Mouse (Mus musculus): ENCODE data around the gene Adad1.
A peak's percentile ranks its signal among the peaks of the same experiment; 100 is the strongest.

The Adad1 gene

DNA sequence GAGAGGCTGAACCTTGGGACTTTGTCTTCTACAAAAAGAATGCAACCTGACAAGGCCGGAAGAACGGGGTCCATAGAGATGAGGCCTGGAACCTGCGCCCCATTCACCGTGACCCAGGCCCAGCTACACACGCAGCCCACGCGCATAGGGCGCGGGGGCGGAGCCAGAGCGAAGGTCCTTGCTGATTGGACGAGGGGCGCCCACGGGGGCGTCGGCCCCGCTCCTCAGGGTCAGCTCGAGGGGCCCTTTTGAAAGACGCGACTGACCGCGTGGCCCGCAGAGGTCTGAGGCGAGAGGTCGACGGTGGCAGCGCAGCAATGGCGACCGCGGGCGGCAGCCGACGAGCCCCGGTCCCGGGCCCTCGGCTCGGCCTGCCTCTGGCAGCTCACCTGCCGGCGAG, at the start of gene Adad1:
Gene Adad1 (plus strand): TSS at position 122 of the 400 bp plus-strand sequence.
- DNase-seq (ENCODE audit: low read depth in 2 of 2, low spot score in 2 of 2): no peak

- DNase-seq (ENCODE audit: low read depth in 2 of 2, low spot score in 2 of 2): no peak
Measured at GRCm38 (mm10) chr3:37037979-37038378, 25.3 kb upstream of the Adad1 start.

GRCm38 (mm10) chr3:37039811-37040210, 23.5 kb upstream of the Adad1 start:
- DNase-seq (ENCODE audit: low read depth in 2 of 2, low spot score in 2 of 2): no peak

- no peak for DNase-seq (ENCODE audit: low read depth in 2 of 2, low spot score in 2 of 2)
Measured at GRCm38 (mm10) chr3:37051491-37051890, 11.8 kb upstream of the Adad1 start.

- DNase-seq (ENCODE audit: low read depth in 2 of 2, low spot score in 2 of 2): no peak
Measured at GRCm38 (mm10) chr3:37073211-37073610, 9.9 kb downstream of the Adad1 start.

- no peak for DNase-seq (ENCODE audit: low read depth in 2 of 2, low spot score in 2 of 2)
Measured at GRCm38 (mm10) chr3:37084860-37085259, 21.5 kb downstream of the Adad1 start.

- no peak for DNase-seq (ENCODE audit: low read depth in 2 of 2, low spot score in 2 of 2)
Measured at GRCm38 (mm10) chr3:37090721-37091120, 27.4 kb downstream of the Adad1 start.

DNA sequence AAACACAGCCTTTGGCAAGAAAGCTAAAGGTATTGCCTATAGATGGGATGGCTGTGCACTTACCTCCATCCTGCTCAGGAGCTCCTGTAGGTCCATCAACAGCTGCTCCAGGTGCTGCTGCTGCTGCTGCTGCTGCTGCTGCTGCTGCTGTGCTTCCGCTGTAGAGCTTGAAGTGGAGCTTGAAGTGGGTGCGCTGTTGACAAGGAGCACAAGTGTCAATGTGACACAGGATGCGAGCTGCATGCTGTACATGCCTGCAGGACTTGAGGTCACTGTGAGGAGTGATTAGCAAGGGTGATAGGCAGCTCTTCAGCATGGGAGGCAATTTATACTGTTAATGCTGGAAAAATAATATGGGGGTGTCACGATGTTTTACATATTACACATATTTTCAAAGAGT, 62.3 kb downstream of the Adad1 start, which contains the start of gene Il2:
Gene Il2 (minus strand): TSS at position 305 of the 400 bp plus-strand sequence.
- DNase-seq (ENCODE audit: low read depth in 2 of 2, low spot score in 2 of 2): no peak

DNA sequence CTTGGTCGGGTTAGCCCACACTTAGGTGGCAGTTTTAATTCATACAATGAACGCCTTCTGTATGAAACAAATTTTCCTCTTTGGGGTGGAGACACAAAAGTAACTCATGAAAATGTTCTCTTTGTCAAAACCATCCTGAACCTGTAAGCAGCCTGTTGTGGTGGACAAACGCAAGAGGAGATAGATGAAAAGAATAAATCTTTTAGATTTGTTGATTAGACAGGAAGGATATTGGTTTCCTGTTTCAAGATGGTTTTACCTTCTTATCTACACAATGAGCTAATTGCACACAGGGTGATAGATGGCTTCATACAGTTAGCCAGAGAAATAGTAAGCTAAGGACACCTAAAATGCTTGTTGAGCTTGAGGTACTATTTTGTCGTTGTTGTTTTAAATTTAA, 62.8 kb downstream of the Adad1 start:
- DNase-seq (ENCODE audit: low read depth in 2 of 2, low spot score in 2 of 2): no peak

DNA sequence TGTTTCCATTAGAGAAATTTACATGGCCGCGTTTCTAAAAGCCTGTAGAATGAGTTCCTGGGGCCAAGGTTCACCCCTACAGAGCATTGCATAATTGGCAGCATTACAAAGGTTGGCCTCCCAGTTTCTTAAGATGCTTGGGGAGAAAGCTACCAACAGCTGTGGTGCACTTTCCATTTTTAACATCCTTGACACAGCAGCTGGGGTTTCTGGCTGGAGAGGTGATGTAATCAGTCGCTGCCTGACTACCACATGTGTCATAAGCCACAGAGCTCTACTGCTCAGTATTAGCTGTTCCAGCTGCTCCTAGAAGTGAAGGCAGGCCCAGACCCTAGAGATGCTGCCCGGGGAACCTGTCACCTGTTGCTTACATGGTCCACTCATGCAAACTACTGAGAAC, 64.9 kb downstream of the Adad1 start:
- DNase-seq (ENCODE audit: low read depth in 2 of 2, low spot score in 2 of 2): no peak

DNA sequence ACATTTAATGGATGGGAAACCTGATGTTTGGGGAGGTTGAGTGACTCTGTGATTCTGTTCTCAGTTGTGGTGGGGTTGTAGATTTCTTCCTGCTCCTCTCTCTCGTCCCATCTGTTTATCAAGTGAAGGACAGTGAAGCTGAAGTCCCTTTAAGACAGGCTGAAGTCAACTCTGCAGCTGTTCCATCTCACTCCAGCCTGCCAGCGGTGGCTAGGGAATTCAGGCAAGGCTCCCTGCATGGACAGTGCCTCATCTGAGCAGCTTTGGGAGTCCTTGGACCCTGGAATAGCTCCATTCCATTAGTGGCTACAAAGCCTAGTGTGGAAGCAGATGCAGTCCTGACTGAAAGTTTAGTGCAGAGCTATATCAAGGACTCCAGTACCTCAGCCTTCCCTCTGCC, 65.7 kb downstream of the Adad1 start:
- DNase-seq (ENCODE audit: low read depth in 2 of 2, low spot score in 2 of 2): no peak

DNA sequence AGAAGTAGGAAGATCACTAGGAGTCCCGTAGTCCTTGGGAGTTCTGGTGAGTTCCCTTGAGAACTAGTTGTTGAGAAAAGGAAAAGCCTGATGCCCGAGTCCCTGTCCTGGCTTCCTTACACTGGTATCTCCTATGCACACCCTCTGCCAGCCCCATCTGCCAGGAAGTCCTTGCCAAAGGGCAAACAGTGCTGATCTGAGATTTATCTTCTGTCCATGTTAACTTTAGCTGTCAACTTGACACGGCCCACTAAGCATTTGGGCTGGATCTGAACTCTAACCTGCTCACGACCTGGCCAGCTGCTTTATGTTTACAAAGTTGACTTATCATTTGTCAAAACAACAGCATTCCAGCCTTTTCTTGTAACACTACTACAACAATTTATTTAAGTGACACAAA, 73.9 kb downstream of the Adad1 start:
- no peak for DNase-seq (ENCODE audit: low read depth in 2 of 2, low spot score in 2 of 2)

DNA sequence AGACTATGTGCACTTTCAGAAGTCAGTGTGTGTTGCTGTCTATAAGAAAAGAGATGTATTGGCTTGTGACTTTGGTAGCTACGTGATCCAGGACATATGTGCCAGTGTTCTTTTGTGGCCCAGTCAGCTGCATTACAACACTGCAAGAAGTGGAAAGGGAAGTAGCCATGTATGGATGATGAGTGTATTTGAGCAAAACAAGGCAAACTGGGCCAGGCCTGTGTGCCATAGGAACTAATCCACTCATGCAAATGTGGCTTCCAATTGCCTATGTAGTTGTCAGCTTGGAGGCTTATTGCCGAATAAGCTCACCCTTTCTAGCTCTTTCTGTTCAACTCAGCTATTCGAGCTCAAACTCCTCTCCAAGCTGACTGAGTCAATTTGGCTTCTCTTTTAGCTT, 75.9 kb downstream of the Adad1 start:
- no peak for DNase-seq (ENCODE audit: low read depth in 2 of 2, low spot score in 2 of 2)

DNA sequence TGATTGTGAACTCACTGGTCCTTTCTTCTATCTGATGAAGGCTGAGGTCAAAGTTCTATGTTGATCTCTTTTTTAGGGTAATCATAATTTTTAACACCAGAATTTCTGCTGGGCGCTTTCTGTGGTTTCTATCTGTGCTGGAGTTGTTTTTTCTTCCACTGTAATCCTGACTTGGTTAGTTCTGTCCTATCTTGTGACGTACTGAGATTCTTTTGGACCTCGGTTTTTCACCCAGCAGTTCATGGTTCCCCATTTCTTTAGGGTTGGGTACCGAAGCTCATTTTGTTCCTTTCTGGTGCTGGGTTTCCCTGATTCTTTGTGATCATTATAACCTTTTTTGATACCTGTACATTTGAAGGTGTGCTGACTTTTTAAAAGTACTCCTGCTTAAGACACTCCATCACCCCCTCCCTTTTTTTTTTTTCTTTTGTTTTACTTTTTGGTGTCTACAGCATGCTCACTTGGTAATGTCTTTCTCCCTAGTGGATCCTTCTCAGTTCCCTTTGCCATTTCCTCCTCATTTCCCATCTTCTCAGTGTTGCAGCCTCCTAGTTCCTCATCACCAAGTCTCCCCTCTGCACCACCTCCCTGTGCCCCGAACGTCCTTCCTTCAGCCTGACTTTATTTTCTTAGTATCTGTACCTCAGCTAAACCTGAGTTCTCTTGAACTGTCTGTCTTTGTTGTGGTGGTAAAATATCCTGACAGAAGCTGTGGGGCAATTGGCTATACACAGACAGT, 77.0 kb downstream of the Adad1 start:
- no peak for DNase-seq (ENCODE audit: low read depth in 2 of 2, low spot score in 2 of 2)

- DNase-seq (ENCODE audit: low read depth in 2 of 2, low spot score in 2 of 2): no peak
Measured at GRCm38 (mm10) chr3:37141827-37142226, 78.5 kb downstream of the Adad1 start.

GRCm38 (mm10) chr3:37144979-37145378, 81.7 kb downstream of the Adad1 start:
- no peak for DNase-seq (ENCODE audit: low read depth in 2 of 2, low spot score in 2 of 2)

DNA sequence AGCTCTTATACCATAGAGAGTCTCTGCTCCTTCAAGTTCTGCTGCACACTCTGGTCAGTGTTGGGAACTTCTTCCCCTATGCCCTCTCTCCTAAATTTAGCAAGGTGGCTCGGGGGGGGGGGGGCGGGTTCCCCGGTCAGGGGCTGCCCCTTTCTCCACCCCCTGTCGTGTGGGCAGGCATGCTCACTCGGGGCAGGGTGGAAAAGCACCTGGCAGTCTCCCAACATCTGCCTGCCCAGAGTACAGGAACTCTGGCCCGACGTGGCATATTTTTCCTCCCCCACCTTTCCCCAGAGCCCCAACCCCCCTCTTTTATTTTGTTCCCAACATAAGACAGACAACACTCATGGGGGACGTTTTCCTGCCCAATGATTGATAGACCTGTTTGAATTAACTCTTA, 83.1 kb downstream of the Adad1 start:
- DNase-seq (ENCODE audit: low read depth in 2 of 2, low spot score in 2 of 2): no peak

DNA sequence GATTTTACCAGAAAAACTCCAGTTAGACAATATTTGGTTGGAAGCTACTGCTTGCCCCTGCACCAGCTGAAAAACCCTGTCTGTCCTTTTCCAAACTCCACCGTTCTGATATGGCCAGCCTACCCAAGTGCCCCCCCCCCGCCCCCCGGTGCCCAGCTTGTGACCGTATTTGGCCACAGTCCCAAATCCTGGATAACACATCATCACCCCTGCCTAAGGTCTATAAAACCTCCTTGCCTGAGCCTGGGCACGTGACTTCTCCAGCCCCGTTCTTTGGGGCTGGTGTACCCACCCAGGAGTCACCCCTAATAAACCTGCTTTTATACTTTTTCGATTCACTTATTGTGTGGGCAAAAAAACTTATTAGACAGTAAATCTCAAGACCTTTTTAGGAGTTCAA, 83.5 kb downstream of the Adad1 start:
- no peak for DNase-seq (ENCODE audit: low read depth in 2 of 2, low spot score in 2 of 2)

- peak in 1 of 2 experiments; percentile 30 for DNase-seq (ENCODE audit: low read depth in 2 of 2, low spot score in 2 of 2)
Measured at GRCm38 (mm10) chr3:37152274-37152673, 88.9 kb downstream of the Adad1 start.

GRCm38 (mm10) chr3:37153004-37153403, 89.7 kb downstream of the Adad1 start:
- DNase-seq (ENCODE audit: low read depth in 2 of 2, low spot score in 2 of 2): no peak

GRCm38 (mm10) chr3:37154396-37154795, 91.1 kb downstream of the Adad1 start:
- no peak for DNase-seq (ENCODE audit: low read depth in 2 of 2, low spot score in 2 of 2)

GRCm38 (mm10) chr3:37157082-37157481, 93.8 kb downstream of the Adad1 start:
- DNase-seq (ENCODE audit: low read depth in 2 of 2, low spot score in 2 of 2): no peak

- DNase-seq (ENCODE audit: low read depth in 2 of 2, low spot score in 2 of 2): no peak
Measured at GRCm38 (mm10) chr3:37158246-37158645, 94.9 kb downstream of the Adad1 start.

Data from CD8-positive naive resting alpha-beta T cell, adult 2 months (primary cell).